Mouse (Mus musculus) liver, embryonic 13.5 days (tissue): ENCODE measurements around the gene Srek1. TPM values are rescaled to one million over a fixed set of nuclear protein-coding genes. Genes with fewer than 3 reads are reported as not detected.

Experiments used
- polyA plus RNA-seq: library from polyadenylated mRNA; unstranded; fragments of >200 nt; fragmentation: Nextera tagmentation; extraction: Ambion mirVana; gene quantifications from 2 replicates; pipeline ENCODE4 v1.2.1, GENCODE M21; 2015

The Srek1 gene
- polyA plus RNA-seq, 1 experiment from 2014 or later = 29.2 TPM

Other genes starting within 250 kb of the Srek1 start
- gene Erbin, start 145.9 kb upstream of the Srek1 start, polyA plus RNA-seq = 4.1 and 5.6 TPM in 2 replicates